Mouse (Mus musculus) thymus, adult 2 months (tissue): ENCODE measurements around the gene Izumo2. TPM values are rescaled to one million over a fixed set of nuclear protein-coding genes. Genes with fewer than 3 reads are reported as not detected.
"Not testable (repeated sequence)": the region's sequence is repeated elsewhere in the genome, so short reads cannot be mapped to it uniquely, and the experiment has no call there.

Experiments
- DNase-seq: peaks from one replicate; pipeline ENCODE4 v3.0.0; 2021
- H3K27ac ChIP-seq: fragments of 200-500 bp; 2 replicates; pipeline ENCODE4 v1.5.1; 2012; ENCODE audit warnings: low read length, control low read depth; ENCODE audit not compliant: control insufficient read depth, insufficient read depth
- H3K27me3 ChIP-seq: fragments of 200-500 bp; 2 replicates; pipeline ENCODE4 v1.6.1; 2012; ENCODE audit warnings: mild to moderate bottlenecking, low read length, moderate library complexity, mixed read lengths; ENCODE audit not compliant: control insufficient read depth, insufficient read depth
- H3K36me3 ChIP-seq: fragments of 200-500 bp; 2 replicates; pipeline ENCODE4 v1.6.1; 2012; ENCODE audit warnings: mild to moderate bottlenecking, low read length, moderate library complexity; ENCODE audit not compliant: control insufficient read depth, insufficient read depth
- H3K4me1 ChIP-seq: fragments of 200-500 bp; replicated peaks from 2 replicates; pipeline ENCODE4 v1.6.1; 2012; ENCODE audit warnings: low read length; ENCODE audit not compliant: control insufficient read depth, insufficient read depth
- H3K4me3 ChIP-seq: fragments of 200-500 bp; 2 replicates; pipeline ENCODE4 v1.5.1; 2012; ENCODE audit warnings: mild to moderate bottlenecking, low read length, control low read depth, moderate library complexity; ENCODE audit not compliant: control insufficient read depth, insufficient read depth
- CTCF ChIP-seq: fragments of 200-500 bp; IDR thresholded peaks from 2 replicates; pipeline ENCODE4 v1.5.1; 2012; ENCODE audit warnings: mild to moderate bottlenecking, control low read depth, low read length, moderate library complexity, borderline replicate concordance; ENCODE audit not compliant: control insufficient read depth, poor library complexity, insufficient read depth; ENCODE audit errors: extremely low read depth
- POLR2A ChIP-seq: fragments of 200-500 bp; IDR thresholded peaks from 2 replicates; pipeline ENCODE4 v1.6.1; 2012; ENCODE audit warnings: mild to moderate bottlenecking, low read length, control low read depth, moderate library complexity; ENCODE audit not compliant: control insufficient read depth, poor library complexity, insufficient read depth; ENCODE audit errors: extremely low read depth
- WGBS: fragments of 180-500 bp; shearing (Covaris S2); methylation state at CpG from one replicate; pipeline ENCODE4 v1.1.7; 2018; 5-methylcytosine and 5-hydroxymethylcytosine counted together
- polyA plus RNA-seq: library from polyadenylated mRNA; depleted of rRNA; stranded (reverse); fragments of >200 nt; gene quantifications from 2 replicates; pipeline ENCODE4 v1.2.3, GENCODE M21; 2012

Izumo2 gene
- polyA plus RNA-seq, 1 experiment, result not detected

DNA sequence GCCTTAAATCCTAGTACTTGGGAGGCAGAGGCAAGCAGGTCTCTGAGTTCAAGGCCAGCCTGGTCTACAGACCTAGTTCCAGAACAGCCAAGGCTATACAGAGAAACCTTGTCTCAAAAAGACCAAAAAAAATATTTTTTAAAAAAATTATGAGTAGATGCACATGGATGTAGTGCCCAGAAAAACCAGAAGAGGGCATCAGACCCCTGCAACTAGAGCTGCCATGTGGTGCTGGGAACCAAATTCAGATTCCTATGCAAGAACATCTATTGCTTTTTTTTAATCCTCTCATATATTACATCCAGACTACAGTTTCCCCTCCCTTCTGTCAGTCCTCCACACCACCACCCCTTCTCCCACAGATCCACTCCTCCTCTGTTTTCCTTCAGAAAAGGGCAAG, 2.2 kb upstream of the Izumo2 start:
- Histone ChIP-seq H3K4me1 (no peaks in the 10 kb centered on the region), H3K27me3 (no peaks in the 10 kb centered on the region), H3K4me3 (no peak overlapping the region), H3K27ac (no peak overlapping the region), H3K36me3 (no peaks in the 10 kb centered on the region)
- DNase-seq, result no peak
- no peak for TF ChIP-seq CTCF

DNA sequence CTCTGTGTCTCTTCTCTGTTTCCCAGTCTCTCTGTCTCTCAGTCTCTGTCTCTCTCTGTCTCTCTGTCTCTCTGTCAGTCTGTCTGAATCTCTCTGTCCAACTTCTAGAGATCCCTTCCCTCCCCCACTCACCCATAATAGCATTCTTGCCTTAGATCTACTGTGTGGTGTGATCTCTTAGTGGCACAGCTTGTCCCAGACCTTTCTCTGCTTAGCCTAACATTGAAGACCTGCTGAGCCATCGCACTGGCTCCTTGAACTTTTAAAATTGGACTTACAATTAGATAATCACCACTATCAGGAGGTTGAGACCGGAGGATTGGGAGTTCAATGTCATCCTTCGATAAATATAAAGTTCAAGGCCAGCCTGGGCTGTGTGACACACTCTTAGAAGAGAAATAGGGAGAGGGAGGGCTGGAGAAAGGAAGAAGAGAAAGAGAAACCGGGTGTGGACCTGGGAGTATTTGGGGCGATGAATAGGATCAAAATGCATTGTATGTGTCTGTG, 1.3 kb upstream of the Izumo2 start:
- no peak for DNase-seq
- no peak for TF ChIP-seq CTCF
- no peak for TF ChIP-seq POLR2A
- Histone ChIP-seq H3K27me3 (no peaks in the 10 kb centered on the region), H3K27ac (no peak overlapping the region), H3K36me3 (no peaks in the 10 kb centered on the region), H3K4me3 (no peak overlapping the region), H3K4me1 (no peaks in the 10 kb centered on the region)
- 91% methylated on average over 5 of the region's 5 CpGs for WGBS

DNA sequence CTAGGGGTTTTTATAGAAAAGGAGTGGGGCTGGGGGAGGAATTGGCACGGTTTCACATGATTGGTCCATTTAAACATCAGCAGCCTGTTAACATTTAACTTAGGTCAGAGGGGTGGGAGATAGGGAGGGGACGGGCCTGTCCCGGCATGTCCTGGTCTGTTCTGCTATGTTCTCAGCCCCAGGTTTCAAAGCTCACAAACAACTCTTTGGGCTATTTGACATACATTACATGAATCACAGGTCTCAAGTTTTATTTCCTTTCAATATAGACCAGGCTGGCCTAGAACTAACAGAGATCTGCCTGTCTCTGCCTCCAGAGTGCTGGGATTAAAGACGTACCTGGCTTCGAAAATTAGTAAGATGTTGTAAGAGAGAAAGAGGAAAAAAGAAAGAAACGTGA, 449 bp upstream of the Izumo2 start:
- H3K4me3 ChIP-seq, H3K27ac ChIP-seq, DNase-seq, H3K36me3 ChIP-seq, H3K4me1 ChIP-seq, H3K27me3 ChIP-seq: not testable (repeated sequence)
- 93% methylated on average over 6 of the region's 6 CpGs for WGBS

DNA sequence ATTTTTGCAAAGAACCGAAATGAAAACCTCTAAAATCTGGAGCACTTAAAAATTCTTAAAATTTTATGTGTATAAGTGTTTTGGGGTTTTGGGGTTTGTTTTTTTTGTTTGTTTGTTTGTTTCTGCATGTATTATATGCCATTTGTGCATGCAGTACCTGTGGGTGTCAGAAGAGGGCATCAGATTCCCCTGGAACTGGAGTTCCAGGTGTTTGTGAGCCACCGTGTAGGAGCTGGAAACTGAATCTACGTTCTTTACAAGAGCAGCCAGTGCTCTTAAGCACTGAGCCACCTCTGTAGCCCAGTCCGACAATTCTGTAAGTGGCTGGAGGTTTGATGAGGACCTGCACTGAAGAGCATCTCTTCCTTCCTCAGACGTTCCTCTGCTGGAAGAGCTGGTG, 1.3 kb downstream of the Izumo2 start:
- DNase-seq, result no peak
- TF ChIP-seq POLR2A (no peak), CTCF (no peak)
- WGBS, result 86% methylated on average over 5 of the region's 5 CpGs
- Histone ChIP-seq H3K27me3 (no peaks in the 10 kb centered on the region), H3K4me3 (no peak overlapping the region), H3K36me3 (no peaks in the 10 kb centered on the region), H3K27ac (no peak overlapping the region), H3K4me1 (no peaks in the 10 kb centered on the region)

DNA sequence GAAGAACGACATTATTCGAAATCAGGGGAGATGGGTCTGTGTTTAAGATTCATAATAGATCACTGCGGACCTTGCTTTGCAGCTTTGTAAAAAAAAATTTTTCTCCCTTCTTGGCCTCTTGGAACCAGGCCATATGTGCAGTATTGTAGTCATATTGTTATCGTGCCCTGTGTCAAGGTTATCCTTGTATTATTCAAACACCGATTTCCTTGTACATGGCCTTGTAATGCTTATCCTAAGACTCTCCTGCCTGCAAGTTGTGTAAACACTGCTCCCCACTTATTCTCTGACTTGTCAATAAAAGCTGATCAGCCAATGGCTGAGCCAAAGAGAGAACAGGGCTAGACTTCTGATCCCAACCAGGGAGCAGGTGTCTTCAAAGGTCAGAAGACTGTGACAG, 13.5 kb downstream of the Izumo2 start:
- Histone ChIP-seq H3K36me3 (no peaks in the 10 kb centered on the region), H3K4me1 (no peaks in the 10 kb centered on the region), H3K27me3 (no peaks in the 10 kb centered on the region), H3K27ac (no peak overlapping the region), H3K4me3 (no peak overlapping the region)
- 75% methylated on average over 5 of the region's 5 CpGs for WGBS
- no peak for DNase-seq
- TF ChIP-seq CTCF, result no peak
- no peak for TF ChIP-seq POLR2A

DNA sequence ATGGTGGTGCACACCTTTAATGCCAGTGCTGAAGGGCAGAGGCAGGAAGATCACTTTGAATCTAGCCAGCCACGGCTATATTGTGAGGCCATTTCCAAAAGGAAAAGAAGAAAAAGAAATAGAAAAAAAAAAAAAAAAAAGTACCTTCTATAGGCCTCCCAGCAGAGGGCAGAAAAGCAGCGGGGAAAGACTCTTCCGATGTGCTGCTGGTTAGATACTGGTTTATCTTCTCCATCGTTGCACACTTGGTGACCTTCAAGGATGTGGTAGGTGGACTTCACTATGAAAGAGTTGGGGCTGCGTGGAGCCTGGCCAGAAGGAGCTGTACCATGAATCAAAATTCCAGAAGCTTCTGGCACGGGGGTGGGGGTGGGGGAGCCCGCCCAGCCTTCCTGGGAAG, 15.8 kb downstream of the Izumo2 start:
- Histone ChIP-seq H3K36me3 (no peaks in the 10 kb centered on the region), H3K27ac (no peak overlapping the region), H3K4me3 (no peak overlapping the region), H3K27me3 (no peaks in the 10 kb centered on the region), H3K4me1 (no peaks in the 10 kb centered on the region)
- DNase-seq, result peak; percentile 8
- TF ChIP-seq POLR2A (no peak), CTCF (no peak)
- 20% methylated on average over 7 of the region's 7 CpGs for WGBS

DNA sequence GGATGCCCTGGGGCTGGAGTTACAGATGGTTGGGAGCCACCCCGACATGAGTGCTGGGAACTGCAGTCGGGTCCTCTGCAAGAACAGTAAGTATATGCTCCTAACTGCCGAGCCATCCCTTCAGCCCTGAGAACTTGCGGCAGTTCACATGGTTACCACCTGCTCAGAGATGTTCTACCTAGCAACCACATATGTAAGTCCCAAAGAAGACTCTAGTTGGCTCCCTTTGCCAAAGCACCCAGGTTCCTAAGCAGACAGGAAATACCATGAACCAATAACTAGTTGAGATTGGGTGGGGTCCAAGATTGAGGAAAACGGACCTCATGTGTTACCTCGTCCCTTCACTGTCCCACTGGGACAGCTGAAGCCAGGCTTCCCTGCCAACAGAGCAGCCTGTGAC, 17.8 kb downstream of the Izumo2 start:
- no peaks in the 10 kb centered on the region for H3K36me3 ChIP-seq
- TF ChIP-seq POLR2A (no peak), CTCF (no peak)
- no peaks in the 10 kb centered on the region for H3K4me1 ChIP-seq
- H3K4me3 ChIP-seq, result no peak overlapping the region
- WGBS, result 39% methylated on average over 6 of the region's 6 CpGs
- no peaks in the 10 kb centered on the region for H3K27me3 ChIP-seq
- no peak for DNase-seq
- H3K27ac ChIP-seq, result no peak overlapping the region

DNA sequence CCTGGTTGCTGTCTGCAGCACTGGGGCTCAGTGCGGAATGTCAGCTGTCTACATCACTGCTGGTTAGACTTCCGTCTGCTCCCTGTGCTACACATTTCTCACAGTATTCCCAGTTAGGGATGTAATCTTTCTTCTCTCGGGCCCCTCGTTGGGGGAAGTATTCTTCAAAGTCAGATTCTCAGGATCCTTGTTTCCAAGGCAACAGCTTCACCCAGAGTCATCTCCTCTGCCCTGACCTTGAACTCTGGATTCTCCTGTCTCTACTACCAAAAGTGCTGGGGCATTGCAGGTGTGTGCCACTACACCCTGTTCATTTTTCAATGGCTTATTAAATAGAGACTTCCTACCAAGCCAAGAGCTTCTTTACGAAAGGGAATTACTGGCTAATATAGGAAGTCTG, 18.6 kb downstream of the Izumo2 start:
- Histone ChIP-seq H3K36me3 (no peaks in the 10 kb centered on the region), H3K4me3 (no peak overlapping the region), H3K4me1 (no peaks in the 10 kb centered on the region), H3K27me3 (no peaks in the 10 kb centered on the region), H3K27ac (no peak overlapping the region)
- 84% methylated on average over 5 of the region's 5 CpGs for WGBS
- DNase-seq, result no peak
- TF ChIP-seq POLR2A, result no peak
- no peak for TF ChIP-seq CTCF
